Mouse (Mus musculus) neural tube, embryonic 15.5 days (tissue): ENCODE data around the gene Cyp2c23. TPM values are rescaled to one million over a fixed set of nuclear protein-coding genes. Genes with fewer than 3 reads are reported as not detected.

ENCODE experiments used
- ATAC-seq: fragments of 200-750 bp; cut with Nextera tagmentation; 2 replicates; pipeline ENCODE4 v1.8.0; 2017; ENCODE audit warnings: mild to moderate bottlenecking, moderate TSS enrichment, moderate library complexity; ENCODE audit not compliant: low FRiP score
- H3K27ac ChIP-seq: fragments of 300-500 bp; sonication (generic); replicated peaks from 2 replicates; pipeline ENCODE4 v1.5.1; 2015; ENCODE audit warnings: mild to moderate bottlenecking, inconsistent platforms
- H3K27me3 ChIP-seq: fragments of 300-500 bp; sonication (generic); replicated peaks from 2 replicates; pipeline ENCODE4 v1.6.1; 2015; ENCODE audit warnings: inconsistent platforms
- H3K36me3 ChIP-seq: fragments of 300-500 bp; sonication (generic); 2 replicates; pipeline ENCODE4 v1.6.1; 2015; ENCODE audit warnings: inconsistent platforms
- H3K4me1 ChIP-seq: fragments of 300-500 bp; sonication (generic); 2 replicates; pipeline ENCODE4 v1.6.1; 2015; ENCODE audit warnings: inconsistent platforms
- H3K4me2 ChIP-seq: fragments of 300-500 bp; sonication (generic); 2 replicates; pipeline ENCODE4 v1.6.1; 2015; ENCODE audit warnings: inconsistent platforms, mild to moderate bottlenecking, moderate library complexity
- H3K4me3 ChIP-seq: fragments of 300-500 bp; sonication (generic); replicated peaks from 2 replicates; pipeline ENCODE4 v1.5.1; 2015; ENCODE audit warnings: mild to moderate bottlenecking, inconsistent platforms
- H3K9ac ChIP-seq: fragments of 300-500 bp; sonication (generic); replicated peaks from 2 replicates; pipeline ENCODE4 v1.6.1; 2015; ENCODE audit warnings: mild to moderate bottlenecking, inconsistent platforms
- H3K9me3 ChIP-seq: fragments of 300-500 bp; sonication (generic); replicated peaks from 2 replicates; pipeline ENCODE4 v1.6.1; 2016; ENCODE audit warnings: inconsistent platforms
- WGBS: fragments of 180-500 bp; shearing (Covaris S2); methylation state at CpG from one replicate; pipeline ENCODE4 v1.1.7; 2015; ENCODE audit warnings: mixed read lengths; 5-methylcytosine and 5-hydroxymethylcytosine counted together
- polyA plus RNA-seq: library from polyadenylated mRNA; unstranded; fragments of >200 nt; fragmentation: Nextera tagmentation; extraction: Ambion mirVana; gene quantifications from 2 replicates; pipeline ENCODE4 v1.2.1, GENCODE M21; 2015

The Cyp2c23 gene
- polyA plus RNA-seq, 1 experiment from 2014 or later, result not detected

DNA sequence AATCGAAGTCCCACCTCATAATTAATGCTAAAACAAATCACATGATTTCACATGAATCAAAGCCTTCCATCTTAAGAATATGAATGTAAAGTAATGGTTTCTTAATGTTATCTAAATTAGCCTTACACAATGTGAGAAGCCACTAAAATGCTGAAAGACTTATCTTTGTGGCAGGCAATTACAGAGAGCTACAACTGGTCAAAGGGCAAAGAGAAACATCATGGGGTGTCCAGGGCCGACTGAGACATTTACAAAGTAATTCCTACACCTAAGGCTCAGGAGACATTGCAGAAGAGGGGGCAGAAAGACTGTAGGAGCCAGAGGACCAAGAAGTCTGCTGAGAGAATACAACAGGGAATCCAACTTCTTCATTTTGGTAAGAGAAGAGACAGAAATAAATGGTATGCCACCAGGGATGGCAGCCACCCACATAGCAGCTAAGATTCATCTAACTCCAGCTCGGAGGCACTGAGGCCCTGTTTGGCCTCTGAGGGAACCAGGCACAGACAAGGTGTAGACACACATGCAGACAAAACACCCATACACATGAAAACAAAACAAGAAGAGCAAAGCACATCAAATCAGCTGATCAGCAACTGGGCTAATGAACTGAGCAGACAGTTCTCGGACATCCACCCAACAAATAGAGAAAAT, 26.3 kb upstream of the Cyp2c23 start:
- no peaks in the 10 kb centered on the region for H3K27me3 ChIP-seq
- H3K27ac ChIP-seq, result no peak overlapping the region
- WGBS, result 77% methylated on average over 4 of the region's 4 CpGs
- H3K36me3 ChIP-seq, result peaks cover 45% of the 10 kb centered on the region
- ATAC-seq, result no peak
- H3K9me3 ChIP-seq, result no peaks in the 10 kb centered on the region
- H3K9ac ChIP-seq, result no peak overlapping the region
- H3K4me1 ChIP-seq, result no peaks in the 10 kb centered on the region
- no peak overlapping the region for H3K4me3 ChIP-seq
- no peak overlapping the region for H3K4me2 ChIP-seq

DNA sequence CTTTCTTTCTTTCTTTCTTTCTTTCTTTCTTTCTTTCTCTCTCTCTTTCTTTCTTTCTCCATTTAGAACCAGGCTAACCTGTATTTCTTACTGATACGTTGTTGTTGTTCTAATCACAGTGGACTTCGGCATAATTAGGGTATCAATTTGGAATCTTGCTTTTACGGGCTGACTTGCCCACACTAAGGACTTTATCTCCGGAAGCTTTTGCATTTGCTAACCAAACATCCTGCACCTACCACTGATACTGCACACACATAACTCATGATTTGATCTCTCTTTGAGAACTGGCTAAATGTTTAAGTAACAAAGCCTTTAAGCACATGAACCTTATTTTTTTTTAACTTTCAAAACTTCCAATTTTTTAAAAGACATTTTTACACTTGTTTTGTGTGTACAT, 21.4 kb upstream of the Cyp2c23 start:
- H3K9ac ChIP-seq, result no peak overlapping the region
- ATAC-seq, result no peak
- no peak overlapping the region for H3K4me3 ChIP-seq
- no peaks in the 10 kb centered on the region for H3K27me3 ChIP-seq
- 88% methylated on average over 4 of the region's 4 CpGs for WGBS
- no peak overlapping the region for H3K4me2 ChIP-seq
- H3K36me3 ChIP-seq, result peaks cover 35% of the 10 kb centered on the region
- H3K4me1 ChIP-seq, result no peaks in the 10 kb centered on the region
- no peaks in the 10 kb centered on the region for H3K9me3 ChIP-seq
- H3K27ac ChIP-seq, result no peak overlapping the region

GRCm38 (mm10) chr19:44049282-44049681, 20.3 kb upstream of the Cyp2c23 start:
- Histone ChIP-seq H3K9ac (no peak overlapping the region), H3K4me2 (no peak overlapping the region), H3K27me3 (no peaks in the 10 kb centered on the region), H3K9me3 (no peaks in the 10 kb centered on the region), H3K4me1 (no peaks in the 10 kb centered on the region), H3K36me3 (peaks cover 42% of the 10 kb centered on the region), H3K4me3 (no peak overlapping the region), H3K27ac (no peak overlapping the region)
- 51% methylated on average over 3 of the region's 3 CpGs for WGBS
- ATAC-seq, result no peak

DNA sequence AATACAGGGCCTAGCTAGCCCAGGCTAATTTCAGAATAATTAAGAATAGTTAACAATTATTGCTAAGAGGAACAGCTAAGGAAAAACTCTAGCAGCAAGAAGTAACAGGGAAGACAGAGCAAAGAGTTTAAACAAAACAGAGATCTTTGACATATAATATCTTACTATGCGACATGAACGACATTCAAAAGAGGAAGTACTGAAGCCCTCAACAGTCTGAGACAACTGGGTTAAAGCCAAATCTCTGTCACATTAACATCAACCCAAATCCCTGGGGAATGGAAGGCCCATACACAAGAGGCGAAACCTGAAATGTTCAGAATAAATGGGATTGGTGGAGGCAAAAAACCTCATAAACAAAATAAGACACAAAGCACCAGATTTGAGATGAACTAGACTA, 16.8 kb upstream of the Cyp2c23 start:
- Histone ChIP-seq H3K9ac (no peak overlapping the region), H3K27me3 (no peaks in the 10 kb centered on the region), H3K9me3 (no peaks in the 10 kb centered on the region), H3K4me1 (no peaks in the 10 kb centered on the region), H3K27ac (no peak overlapping the region), H3K4me2 (no peak overlapping the region), H3K36me3 (peaks cover 31% of the 10 kb centered on the region), H3K4me3 (no peak overlapping the region)
- no peak for ATAC-seq
- WGBS, result 85% methylated on average over 3 of the region's 3 CpGs

DNA sequence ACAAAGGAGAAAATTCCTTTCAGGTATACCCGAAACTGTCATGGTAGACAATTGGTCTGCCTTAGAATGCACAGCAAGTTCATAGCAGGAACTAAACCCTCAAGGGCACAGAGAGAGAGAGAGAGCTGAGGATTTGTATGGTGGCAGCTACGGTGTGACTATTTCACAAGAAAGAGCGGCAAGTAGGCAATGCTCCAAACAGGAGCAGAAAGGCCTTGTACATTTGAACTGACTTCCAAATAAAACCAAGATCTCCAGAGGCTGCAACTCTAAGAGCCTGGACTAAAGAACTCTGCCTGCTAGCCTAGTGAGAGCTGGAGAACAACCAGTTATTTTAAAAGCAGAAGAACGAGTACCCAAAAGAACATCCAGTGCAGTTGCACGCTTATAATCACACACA, 13.1 kb upstream of the Cyp2c23 start:
- Histone ChIP-seq H3K9me3 (no peaks in the 10 kb centered on the region), H3K27me3 (no peaks in the 10 kb centered on the region), H3K4me3 (no peak overlapping the region), H3K9ac (no peak overlapping the region), H3K36me3 (peaks cover 40% of the 10 kb centered on the region), H3K4me2 (no peak overlapping the region), H3K27ac (no peak overlapping the region), H3K4me1 (no peaks in the 10 kb centered on the region)
- no peak for ATAC-seq
- 78% methylated on average over 5 of the region's 5 CpGs for WGBS

GRCm38 (mm10) chr19:44033396-44033795, 4.4 kb upstream of the Cyp2c23 start:
- Histone ChIP-seq H3K27ac (no peak overlapping the region), H3K9me3 (no peaks in the 10 kb centered on the region), H3K9ac (no peak overlapping the region), H3K4me1 (no peaks in the 10 kb centered on the region), H3K4me2 (no peak overlapping the region), H3K4me3 (no peak overlapping the region), H3K27me3 (no peaks in the 10 kb centered on the region), H3K36me3 (peaks cover 31% of the 10 kb centered on the region)
- ATAC-seq, result no peak
- WGBS, result 86% methylated on average over 5 of the region's 5 CpGs

- WGBS, result 93% methylated on average over 11 of the region's 11 CpGs
- ATAC-seq, result no peak
Observed at GRCm38 (mm10) chr19:44032046-44032744, 3.2 kb upstream of the Cyp2c23 start.

DNA sequence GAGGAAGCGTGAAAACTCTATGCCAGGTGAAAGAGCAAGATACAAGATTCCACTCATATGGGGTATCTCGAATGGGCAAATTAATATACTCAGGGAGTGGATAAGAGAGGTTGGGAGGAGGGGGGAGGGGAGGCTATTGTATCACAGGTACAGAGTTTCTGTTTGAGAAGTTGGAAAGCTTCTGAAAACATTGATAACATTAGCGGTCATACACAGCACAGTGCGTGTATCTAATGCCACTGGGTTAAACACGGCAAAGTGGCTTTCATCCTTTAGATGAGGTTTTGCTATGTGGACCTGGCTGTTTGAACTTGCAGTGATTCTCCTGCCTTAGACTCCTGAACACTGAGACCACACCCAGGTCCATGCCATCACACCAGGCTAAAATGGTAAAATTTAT, 1.0 kb upstream of the Cyp2c23 start:
- Histone ChIP-seq H3K27me3 (no peaks in the 10 kb centered on the region), H3K9ac (no peak overlapping the region), H3K4me3 (no peak overlapping the region), H3K4me2 (no peak overlapping the region), H3K9me3 (no peaks in the 10 kb centered on the region), H3K4me1 (no peaks in the 10 kb centered on the region), H3K36me3 (peaks cover 9% of the 10 kb centered on the region; the same call in 1 of the 2 replicates), H3K27ac (no peak overlapping the region)
- WGBS, result 96% methylated on average over 5 of the region's 5 CpGs
- no peak for ATAC-seq

More at GRCm38 (mm10) chr19:44032046-44032744, 3.2 kb upstream of the Cyp2c23 start:
- no peaks in the 10 kb centered on the region for H3K9me3 ChIP-seq
- peaks cover 29% of the 10 kb centered on the region for H3K36me3 ChIP-seq
- no peak overlapping the region for H3K9ac ChIP-seq
- no peaks in the 10 kb centered on the region for H3K27me3 ChIP-seq
- no peak overlapping the region for H3K27ac ChIP-seq
- no peaks in the 10 kb centered on the region for H3K4me1 ChIP-seq
- H3K4me2 ChIP-seq, result no peak overlapping the region
- H3K4me3 ChIP-seq, result no peak overlapping the region

DNA sequence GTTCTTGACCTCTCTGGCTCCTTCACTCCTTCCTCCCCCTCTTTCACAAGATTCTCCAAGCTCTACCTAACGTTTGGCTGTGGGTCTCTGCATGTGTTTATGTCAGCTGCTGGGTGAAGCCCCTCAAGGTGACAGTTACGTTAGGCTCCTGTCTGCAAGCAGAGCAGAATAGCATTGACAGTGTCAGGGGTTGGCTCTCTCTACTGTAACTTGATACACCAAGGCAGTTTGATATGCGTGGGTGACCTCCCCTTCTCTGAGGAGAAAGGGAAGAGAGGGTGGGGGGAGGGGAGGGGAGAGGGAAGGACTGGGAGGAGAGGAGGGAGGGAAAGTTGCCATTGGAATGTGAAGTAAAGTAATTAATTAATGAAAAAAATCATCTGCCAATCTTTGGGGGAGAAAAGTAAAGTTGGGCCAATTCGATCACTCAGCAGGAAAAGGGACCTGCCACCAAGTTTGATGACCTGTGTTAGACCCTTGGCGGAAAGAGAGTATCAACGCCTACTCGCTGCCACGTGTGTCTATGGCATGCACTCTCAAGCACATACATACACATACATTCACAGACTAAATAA, 2.0 kb downstream of the Cyp2c23 start:
- no peak overlapping the region for H3K9ac ChIP-seq
- no peaks in the 10 kb centered on the region for H3K27me3 ChIP-seq
- ATAC-seq, result no peak
- no peak overlapping the region for H3K4me2 ChIP-seq
- WGBS, result 73% methylated on average over 8 of the region's 8 CpGs
- H3K4me1 ChIP-seq, result no peaks in the 10 kb centered on the region
- no peaks in the 10 kb centered on the region for H3K9me3 ChIP-seq
- no peaks in the 10 kb centered on the region for H3K36me3 ChIP-seq
- H3K27ac ChIP-seq, result no peak overlapping the region
- no peak overlapping the region for H3K4me3 ChIP-seq

DNA sequence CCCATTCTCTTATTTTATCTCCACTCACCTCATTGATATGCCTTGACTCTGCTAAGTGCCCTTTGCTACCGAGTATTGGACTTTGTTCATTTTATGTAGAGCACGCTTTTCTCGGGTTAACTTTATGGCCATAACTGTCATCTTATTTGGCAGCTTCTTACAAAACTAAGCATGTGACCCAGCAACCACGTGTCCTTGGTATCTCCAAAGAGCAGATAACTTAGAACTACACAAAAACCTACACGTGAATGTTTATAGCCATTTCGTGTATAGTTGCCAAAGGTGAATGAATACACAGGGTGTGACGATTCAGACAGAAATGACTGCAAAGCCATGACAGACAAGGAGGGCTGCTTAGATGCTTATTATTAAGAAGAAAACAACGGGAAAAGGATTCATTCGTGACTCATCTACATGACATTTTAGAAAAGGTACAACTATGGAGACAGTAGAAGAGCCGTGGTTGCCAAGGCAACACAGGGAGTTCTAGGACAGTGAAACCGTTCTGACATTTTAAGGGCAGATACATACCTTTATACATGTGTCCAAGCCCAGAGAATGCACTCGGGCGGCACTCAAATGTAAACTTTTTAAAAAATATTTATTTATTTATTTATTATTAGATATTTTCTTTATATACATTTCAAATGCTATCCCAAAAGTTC, 4.0 kb downstream of the Cyp2c23 start:
- Histone ChIP-seq H3K4me3 (no peak overlapping the region), H3K9me3 (no peaks in the 10 kb centered on the region), H3K27me3 (no peaks in the 10 kb centered on the region), H3K36me3 (no peaks in the 10 kb centered on the region), H3K27ac (no peak overlapping the region), H3K4me1 (no peaks in the 10 kb centered on the region), H3K4me2 (no peak overlapping the region), H3K9ac (no peak overlapping the region)
- no peak for ATAC-seq
- WGBS, result 91% methylated on average over 13 of the region's 13 CpGs

DNA sequence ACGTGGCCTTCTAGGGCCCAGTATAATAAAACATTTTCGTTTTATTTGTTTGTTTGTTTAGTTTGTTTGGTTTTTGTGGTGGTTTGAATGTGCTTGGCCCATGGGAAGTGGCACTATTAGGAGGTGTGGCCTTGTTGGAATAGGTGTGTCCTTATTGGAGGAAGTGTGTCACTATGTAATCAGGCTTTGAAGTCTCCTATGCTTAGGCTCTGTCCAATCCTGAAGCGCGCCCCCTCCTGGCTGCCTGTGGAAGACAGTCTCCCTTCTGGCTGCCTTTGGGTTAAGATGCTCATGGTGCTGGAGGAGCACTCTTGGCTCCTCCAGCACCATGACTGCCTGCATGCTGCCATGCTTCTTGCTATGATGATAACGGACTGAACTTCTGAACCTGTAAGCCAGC, 5.9 kb downstream of the Cyp2c23 start:
- no peak overlapping the region for H3K27ac ChIP-seq
- H3K27me3 ChIP-seq, result no peaks in the 10 kb centered on the region
- no peak for ATAC-seq
- no peak overlapping the region for H3K9ac ChIP-seq
- WGBS, result 70% methylated on average over 5 of the region's 5 CpGs
- no peaks in the 10 kb centered on the region for H3K36me3 ChIP-seq
- H3K4me2 ChIP-seq, result no peak overlapping the region
- H3K4me3 ChIP-seq, result no peak overlapping the region
- no peaks in the 10 kb centered on the region for H3K9me3 ChIP-seq
- H3K4me1 ChIP-seq, result no peaks in the 10 kb centered on the region

- ATAC-seq, result no peak
- H3K27me3 ChIP-seq, result no peaks in the 10 kb centered on the region
- H3K36me3 ChIP-seq, result no peaks in the 10 kb centered on the region
- H3K27ac ChIP-seq, result no peak overlapping the region
- 94% methylated on average over 4 of the region's 4 CpGs for WGBS
- H3K4me3 ChIP-seq, result no peak overlapping the region
- H3K9me3 ChIP-seq, result no peaks in the 10 kb centered on the region
- H3K9ac ChIP-seq, result no peak overlapping the region
- no peaks in the 10 kb centered on the region for H3K4me1 ChIP-seq
- H3K4me2 ChIP-seq, result no peak overlapping the region
Observed at GRCm38 (mm10) chr19:44021502-44021901, 7.5 kb downstream of the Cyp2c23 start.
